Mouse (Mus musculus) liver, embryonic 14.5 days (tissue): ENCODE data around the gene Gm11492.

Source experiments
- CTCF ChIP-seq: IDR thresholded peaks from 2 replicates; pipeline ENCODE4 v1.5.1; 2016; ENCODE audit warnings: antibody characterized with exemption, low read depth, control low read depth
- EP300 ChIP-seq: IDR thresholded peaks from 2 replicates; pipeline ENCODE4 v1.6.1; 2016; ENCODE audit warnings: antibody characterized with exemption, low read depth

DNA sequence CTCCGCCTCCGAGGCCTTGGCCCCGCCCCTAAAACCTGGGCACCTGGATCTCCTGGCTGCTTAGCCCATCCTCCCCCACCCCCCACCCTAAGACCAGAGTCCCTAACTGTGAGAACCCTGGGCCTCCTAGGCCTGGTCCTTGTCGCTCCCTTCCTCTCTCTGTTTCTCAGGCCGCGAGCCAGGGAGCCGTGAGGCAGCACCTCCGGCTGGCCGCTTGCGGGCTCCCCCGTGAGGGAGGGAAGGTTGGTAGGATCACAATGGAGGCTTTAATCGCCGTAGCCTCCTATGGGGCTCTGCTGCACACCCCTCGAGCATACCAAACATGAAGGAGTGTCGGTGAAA, 25.9 kb downstream of the Gm11492 start:
- TF ChIP-seq EP300, result no peak
- TF ChIP-seq CTCF, result peak; percentile 58
